Mouse (Mus musculus) heart, postnatal 10 days (tissue): ENCODE results near the gene Higd2a. TPM values are rescaled to one million over a fixed set of nuclear protein-coding genes. Genes with fewer than 3 reads are reported as not detected.
"Not testable (repeated sequence)": the region's sequence is repeated elsewhere in the genome, so short reads cannot be mapped to it uniquely, and the experiment has no call there.

ENCODE experiments used
- DNase-seq, 2 experiments: peaks; one replicate each; pipeline ENCODE4 v3.0.0; 2021
- intact Hi-C: fragments of 180-260 bp; cut with DNase I; formaldehyde crosslinking; loops from one replicate; pipeline ENCODE4 v1.15.1; 2025
- microRNA-seq, 2 experiments: library from miRNA; unstranded; fragments of <30 nt; microRNA quantifications; one replicate each; pipeline ENCODE4 v1.2.0; 2022
- total RNA-seq, 2 experiments: library from RNA; stranded (reverse); gene quantifications; 2 replicates each; pipeline ENCODE4 v1.2.3; 2021

Gene Higd2a
- total RNA-seq, 2 experiments from 2014 or later, result 236 to 244 TPM

- intact Hi-C loops, DNase-seq: not testable (repeated sequence)
These were observed 23.1 kb downstream of the Higd2a start for GRCm38 (mm10) chr13:54613141-54613540.

GRCm38 (mm10) chr13:54616307-54616706 lies 26.3 kb downstream of the Higd2a start:
- intact Hi-C loops, result no loop called here
- DNase-seq, result no peak

GRCm38 (mm10) chr13:54616998-54617397 lies 27.0 kb downstream of the Higd2a start:
- intact Hi-C loops, result no loop called here
- DNase-seq, result no peak

- intact Hi-C loops, result loop anchor here (2.0 to 5.0 kb wide), 4 partner anchors 44 to 154 kb away; partner anchors contain the start of genes 4833439L19Rik, Arl10 and Thoc3
- DNase-seq, result peak; percentile 98 to 99
These were observed 31.3 kb downstream of the Higd2a start, which contains the start of gene Faf2 for GRCm38 (mm10) chr13:54621155-54621932. TSS of gene Faf2 (plus strand) at chr13:54621784.

- DNase-seq, result peak in 1 of 2 experiments; percentile 29
- intact Hi-C loops, result loop anchor here (2.0 to 5.0 kb wide), 4 partner anchors 45 to 155 kb away; partner anchors contain the start of genes 4833439L19Rik, Arl10 and Thoc3
These were observed 32.0 kb downstream of the Higd2a start for GRCm38 (mm10) chr13:54621960-54622521.

GRCm38 (mm10) chr13:54629128-54629527 lies 39.1 kb downstream of the Higd2a start:
- intact Hi-C loops, result no loop called here
- no peak for DNase-seq

GRCm38 (mm10) chr13:54632731-54633277 lies 42.8 kb downstream of the Higd2a start:
- DNase-seq, result no peak
- intact Hi-C loops, result no loop called here

GRCm38 (mm10) chr13:54635011-54635410 lies 45.0 kb downstream of the Higd2a start:
- intact Hi-C loops, result no loop called here
- DNase-seq, result no peak

Small RNA genes lying within 50 kb of the gene (microRNA-seq; reads per million reads assigned to microRNA genes)
- 0 reads per million in 2 experiments for gene Gm24195

Other genes starting within 250 kb of the Higd2a start
- gene Cplx2, start 218.9 kb upstream of the Higd2a start, total RNA-seq, result 1 to 10 TPM; 8.9 to 9.8 TPM
- gene Thoc3, start 121.4 kb upstream of the Higd2a start, total RNA-seq, result 10 to 100 TPM; 33.3 to 34.0 TPM
- gene Simc1, start 86.4 kb upstream of the Higd2a start, total RNA-seq, result 1 to 10 TPM; 3.0 to 4.7 TPM
- 100 to 1,000 TPM in 1 of 2 experiments, 10 to 100 TPM in 1; 99.0 to 105 TPM for gene 4833439L19Rik, start 24.8 kb upstream of the Higd2a start, total RNA-seq
- gene Arl10, start 15.2 kb upstream of the Higd2a start, total RNA-seq, result 10 to 100 TPM in 1 of 2 experiments, 1 to 10 TPM in 1; 9.6 to 11.3 TPM
- gene Nop16, start 117 bp upstream of the Higd2a start, total RNA-seq, result 10 to 100 TPM; 17.0 to 20.0 TPM
- 100 to 1,000 TPM in 1 of 2 experiments, 10 to 100 TPM in 1; 99.4 to 103 TPM for gene Cltb, start 21.1 kb downstream of the Higd2a start, total RNA-seq
- gene Faf2, start 31.6 kb downstream of the Higd2a start, total RNA-seq, result 10 to 100 TPM; 30.9 to 33.1 TPM
- 10 to 100 TPM; 61.2 to 62.2 TPM for gene Rnf44, start 103.7 kb downstream of the Higd2a start, total RNA-seq
- not detected for gene Cdhr2, start 111.3 kb downstream of the Higd2a start, total RNA-seq
- under 1 TPM; 0.05 to 0.10 TPM for gene Gprin1, start 159.7 kb downstream of the Higd2a start, total RNA-seq
- gene Sncb, start 176.4 kb downstream of the Higd2a start, total RNA-seq, result not detected
- not detected for gene Eif4e1b, start 193.8 kb downstream of the Higd2a start, total RNA-seq
- 10 to 100 TPM in 1 of 2 experiments, 1 to 10 TPM in 1; 10.0 to 14.3 TPM for gene Tspan17, start 199.2 kb downstream of the Higd2a start, total RNA-seq